Mouse (Mus musculus): ENCODE measurements around the gene Tmem107. TPM values are rescaled to one million over a fixed set of nuclear protein-coding genes. Genes with fewer than 3 reads are reported as not detected.

The Tmem107 gene
- polyA plus RNA-seq, 1 experiment from 2014 or later = 56.9 TPM

- ChIA-PET CTCF (interaction anchor here (0.9 kb wide), 1 partner anchor 16 kb away, joined by 3 read pairs; no protein-coding TSS in a partner anchor), POLR2A (no interaction called here)
- H3K27me3 ChIP-seq = no peaks in the 10 kb centered on the region
- DNase-seq (ENCODE audit: low read depth, low spot score) = no peak
- no peak for ATAC-seq
- in situ Hi-C loops (cut with MboI; ENCODE audit: low pct_unique_long_range_greater_than_20kb) = no loop called here
- TF ChIP-seq CTCF (IDR thresholded peaks at IDR 0.05) = no peak
These were observed 37.6 kb downstream of the Tmem107 start for GRCm38 (mm10) chr11:69108223-69108622.

GRCm38 (mm10) chr11:69109032-69109900 lies 38.7 kb downstream of the Tmem107 start:
- ChIA-PET CTCF (interaction anchor here (0.9 to 1.8 kb wide), 4 partner anchors 8 to 17 kb away, joined by 3 to 5 read pairs (median 4); partner anchors contain the start of gene Per1), POLR2A (interaction anchor here (1.1 to 3.2 kb wide), 2 partner anchors 9 to 42 kb away, joined by 3 to 16 read pairs; no protein-coding TSS in a partner anchor)
- H3K27me3 ChIP-seq = no peaks in the 10 kb centered on the region
- TF ChIP-seq CTCF (IDR thresholded peaks at IDR 0.05) = no peak
- no peak for ATAC-seq
- in situ Hi-C loops (cut with MboI; ENCODE audit: low pct_unique_long_range_greater_than_20kb) = no loop called here
- DNase-seq (ENCODE audit: low read depth, low spot score) = no peak

GRCm38 (mm10) chr11:69110319-69111046 lies 39.9 kb downstream of the Tmem107 start:
- in situ Hi-C loops (cut with MboI; ENCODE audit: low pct_unique_long_range_greater_than_20kb) = no loop called here
- no peak for DNase-seq (ENCODE audit: low read depth, low spot score)
- ChIA-PET POLR2A (interaction anchor here (1.0 to 3.2 kb wide), 4 partner anchors 10 to 43 kb away, joined by 3 to 16 read pairs (median 4); no protein-coding TSS in a partner anchor), CTCF (interaction anchor here (0.7 to 1.8 kb wide), 3 partner anchors 13 to 44 kb away, joined by 3 to 5 read pairs (median 4); partner anchors contain the start of gene Per1)
- H3K27me3 ChIP-seq = no peaks in the 10 kb centered on the region
- TF ChIP-seq CTCF (IDR thresholded peaks at IDR 0.05) = no peak
- ATAC-seq = no peak

- ATAC-seq (no peak), DNase-seq (ENCODE audit: low read depth, low spot score) (no peak)
- ChIA-PET CTCF (interaction anchor here (1.4 to 1.8 kb wide), 2 partner anchors 8 to 14 kb away, joined by 5 read pairs; no protein-coding TSS in a partner anchor), POLR2A (interaction anchor here (1.0 to 3.2 kb wide), 3 partner anchors 11 to 17 kb away, joined by 3 to 16 read pairs (median 4); no protein-coding TSS in a partner anchor)
- H3K27me3 ChIP-seq = no peaks in the 10 kb centered on the region
- TF ChIP-seq CTCF (IDR thresholded peaks at IDR 0.05) = no peak
- in situ Hi-C loops (cut with MboI; ENCODE audit: low pct_unique_long_range_greater_than_20kb) = no loop called here
These were observed 40.6 kb downstream of the Tmem107 start for GRCm38 (mm10) chr11:69111051-69111810.

- H3K27me3 ChIP-seq = no peaks in the 10 kb centered on the region
- TF ChIP-seq CTCF (IDR thresholded peaks at IDR 0.05) = no peak
- ChIA-PET CTCF (interaction anchor here (1.4 to 2.5 kb wide), 2 partner anchors 9 to 45 kb away, joined by 5 to 7 read pairs; no protein-coding TSS in a partner anchor), POLR2A (interaction anchor here (3.2 kb wide), 1 partner anchor 11 kb away, joined by 16 read pairs; no protein-coding TSS in a partner anchor)
- DNase-seq (ENCODE audit: low read depth, low spot score) (no peak), ATAC-seq (no peak)
- in situ Hi-C loops (cut with MboI; ENCODE audit: low pct_unique_long_range_greater_than_20kb) = no loop called here
These were observed 41.3 kb downstream of the Tmem107 start for GRCm38 (mm10) chr11:69111865-69112264.

GRCm38 (mm10) chr11:69114018-69114417 lies 43.4 kb downstream of the Tmem107 start:
- no peak for TF ChIP-seq CTCF (IDR thresholded peaks at IDR 0.05)
- CTCF ChIA-PET = interaction anchor here (1.4 to 2.5 kb wide), 3 partner anchors 19 to 54 kb away, joined by 4 to 7 read pairs (median 5); partner anchors contain the start of genes Borcs6 and Per1
- ATAC-seq = no peak
- POLR2A ChIA-PET = no interaction called here
- no peaks in the 10 kb centered on the region for H3K27me3 ChIP-seq
- DNase-seq (ENCODE audit: low read depth, low spot score) = no peak
- in situ Hi-C loops (cut with MboI; ENCODE audit: low pct_unique_long_range_greater_than_20kb) = no loop called here

GRCm38 (mm10) chr11:69114621-69115020 lies 44.0 kb downstream of the Tmem107 start:
- POLR2A ChIA-PET = no interaction called here
- CTCF ChIA-PET = interaction anchor here (1.4 kb wide), 1 partner anchor 55 kb away, joined by 4 read pairs; the partner anchor contains the start of gene Borcs6
- H3K27me3 ChIP-seq = no peaks in the 10 kb centered on the region
- TF ChIP-seq CTCF (IDR thresholded peaks at IDR 0.05) = no peak
- ATAC-seq = no peak
- DNase-seq (ENCODE audit: low read depth, low spot score) = no peak
- in situ Hi-C loops (cut with MboI; ENCODE audit: low pct_unique_long_range_greater_than_20kb) = no loop called here

- no peak for TF ChIP-seq CTCF (IDR thresholded peaks at IDR 0.05)
- in situ Hi-C loops (cut with MboI; ENCODE audit: low pct_unique_long_range_greater_than_20kb) = no loop called here
- POLR2A ChIA-PET = interaction anchor here (0.7 kb wide), 1 partner anchor 17 kb away, joined by 3 read pairs; no protein-coding TSS in a partner anchor
These were observed 46.2 kb downstream of the Tmem107 start for GRCm38 (mm10) chr11:69116843-69117242.

More at GRCm38 (mm10) chr11:69116843-69117242, 46.2 kb downstream of the Tmem107 start:
- DNase-seq (ENCODE audit: low read depth, low spot score) (no peak), ATAC-seq (no peak)
- CTCF ChIA-PET = no interaction called here
- H3K27me3 ChIP-seq = no peaks in the 10 kb centered on the region
